Mouse (Mus musculus) midbrain, embryonic 14.5 days (tissue): Measurements from ENCODE around the gene Dab1. TPM values are rescaled to one million over a fixed set of nuclear protein-coding genes. Genes with fewer than 3 reads are reported as not detected.

Experiments used
- ATAC-seq: fragments of 200-750 bp; cut with Nextera tagmentation; 2 replicates; pipeline ENCODE4 v1.8.0; 2017; ENCODE audit warnings: moderate number of reproducible peaks, moderate library complexity; ENCODE audit not compliant: low FRiP score, low TSS enrichment
- DNase-seq: peaks from one replicate; pipeline ENCODE4 v3.0.0-alpha.2; 2015
- H3K27ac ChIP-seq: fragments of 300-500 bp; sonication (generic); replicated peaks from 2 replicates; pipeline ENCODE4 v1.5.1; 2014; ENCODE audit warnings: mild to moderate bottlenecking, low read depth, low read length, moderate library complexity
- H3K27me3 ChIP-seq: fragments of 300-500 bp; sonication (generic); 2 replicates; pipeline ENCODE4 v1.6.1; 2014; ENCODE audit warnings: low read length, control low read depth, mixed read lengths; ENCODE audit not compliant: control insufficient read depth, insufficient read depth
- H3K36me3 ChIP-seq: fragments of 300-500 bp; sonication (generic); 2 replicates; pipeline ENCODE4 v1.6.1; 2014; ENCODE audit warnings: low read length, control low read depth; ENCODE audit not compliant: control insufficient read depth, insufficient read depth
- H3K4me1 ChIP-seq: fragments of 300-500 bp; sonication (generic); 2 replicates; pipeline ENCODE4 v1.6.1; 2014; ENCODE audit warnings: mild to moderate bottlenecking, antibody characterized with exemption, low read length, control low read depth; ENCODE audit not compliant: control insufficient read depth, insufficient read depth
- H3K4me2 ChIP-seq: fragments of 300-500 bp; sonication (generic); 2 replicates; pipeline ENCODE4 v1.6.1; 2014; ENCODE audit warnings: mild to moderate bottlenecking, low read length, moderate library complexity
- H3K4me3 ChIP-seq: fragments of 300-500 bp; sonication (generic); replicated peaks from 2 replicates; pipeline ENCODE4 v1.5.1; 2014; ENCODE audit warnings: low read depth, low read length
- H3K9ac ChIP-seq: fragments of 300-500 bp; sonication (generic); replicated peaks from 2 replicates; pipeline ENCODE4 v1.6.1; 2014; ENCODE audit warnings: mild to moderate bottlenecking, low read length, moderate library complexity
- H3K9me3 ChIP-seq: fragments of 300-500 bp; sonication (generic); 2 replicates; pipeline ENCODE4 v1.6.1; 2016; ENCODE audit warnings: low read length, control low read depth, mixed read lengths; ENCODE audit not compliant: control insufficient read depth
- WGBS: fragments of 180-500 bp; shearing (Covaris S2); extraction: QIAGEN DNeasy Blood & Tissue Kit; methylation state at CpG from one replicate; pipeline ENCODE4 v1.1.7; 2014; 5-methylcytosine and 5-hydroxymethylcytosine counted together
- polyA plus RNA-seq: library from polyadenylated mRNA; unstranded; fragments of >200 nt; fragmentation: Nextera tagmentation; extraction: Ambion mirVana; gene quantifications from 2 replicates; pipeline ENCODE4 v1.2.1, GENCODE M21; 2014

Dab1 gene
- polyA plus RNA-seq, 1 experiment from 2014 or later = 146 TPM

- no peak for DNase-seq
- Histone ChIP-seq H3K9me3 (no peaks in the 10 kb centered on the region), H3K36me3 (no peaks in the 10 kb centered on the region), H3K4me3 (no peak overlapping the region), H3K27ac (no peak overlapping the region), H3K9ac (no peak overlapping the region), H3K4me2 (no peak overlapping the region), H3K4me1 (0 out of 2 replicates have a peak, but pooled peaks cover 6% of the 10 kb centered on the region), H3K27me3 (no peaks in the 10 kb centered on the region)
- WGBS = 62% methylated on average over 3 of the region's 3 CpGs
- ATAC-seq = no peak
Measured at GRCm38 (mm10) chr4:103922431-103922931, 303.3 kb downstream of the Dab1 start.

GRCm38 (mm10) chr4:103926682-103927081 is 307.5 kb downstream of the Dab1 start:
- Histone ChIP-seq H3K27ac (no peak overlapping the region), H3K4me3 (no peak overlapping the region), H3K4me1 (0 out of 2 replicates have a peak, but pooled peaks cover 11% of the 10 kb centered on the region), H3K9me3 (no peaks in the 10 kb centered on the region), H3K9ac (no peak overlapping the region), H3K36me3 (no peaks in the 10 kb centered on the region), H3K27me3 (no peaks in the 10 kb centered on the region), H3K4me2 (no peak overlapping the region)
- ATAC-seq (no peak), DNase-seq (no peak)
- 51% methylated on average over 5 of the region's 5 CpGs for WGBS

DNA sequence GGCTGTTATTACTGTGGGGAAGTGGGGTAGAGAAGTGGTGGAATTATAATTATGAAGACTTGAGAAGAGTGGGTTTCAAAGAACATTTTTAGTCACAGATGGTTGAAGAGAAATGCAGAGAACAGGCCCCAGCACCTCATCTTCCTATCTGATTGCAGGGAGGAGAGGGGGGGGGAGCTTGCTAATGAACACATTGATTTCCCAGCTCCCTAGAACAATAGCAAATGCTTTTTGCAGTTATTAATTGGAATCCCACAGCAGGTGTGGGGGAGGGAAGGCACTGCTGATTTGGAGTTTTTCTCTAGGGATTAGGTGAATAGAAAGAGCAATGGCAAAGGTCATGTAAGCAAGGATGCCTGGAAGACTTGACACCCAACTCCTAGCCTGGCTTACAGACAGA is 310.5 kb downstream of the Dab1 start:
- H3K4me1 ChIP-seq = 0 out of 2 replicates have a peak, but pooled peaks cover 14% of the 10 kb centered on the region
- no peaks in the 10 kb centered on the region for H3K36me3 ChIP-seq
- H3K27me3 ChIP-seq = no peaks in the 10 kb centered on the region
- ATAC-seq (no peak), DNase-seq (no peak)
- H3K27ac ChIP-seq = no peak overlapping the region
- no peak overlapping the region for H3K4me2 ChIP-seq
- H3K9ac ChIP-seq = no peak overlapping the region
- H3K4me3 ChIP-seq = no peak overlapping the region
- H3K9me3 ChIP-seq = no peaks in the 10 kb centered on the region

DNA sequence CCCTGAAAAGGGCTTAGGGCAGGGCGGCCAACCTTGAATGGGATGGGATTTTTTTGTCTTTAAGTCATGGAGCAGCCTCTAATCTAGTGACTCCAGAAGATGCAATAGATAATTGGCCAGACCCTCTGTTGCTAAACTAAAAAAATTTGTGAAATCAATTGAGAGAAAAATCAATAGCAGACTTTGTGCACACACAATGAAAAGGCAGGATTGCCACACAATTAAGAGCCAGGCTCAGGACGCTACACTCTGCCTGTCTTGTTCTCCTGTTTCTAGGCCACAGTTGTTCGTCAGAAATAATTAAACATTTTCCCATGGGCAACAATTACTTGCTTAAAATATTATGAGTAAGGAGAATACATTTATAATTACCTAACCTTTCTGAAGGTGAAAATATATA is 315.2 kb downstream of the Dab1 start:
- no peak overlapping the region for H3K4me2 ChIP-seq
- DNase-seq (no peak), ATAC-seq (no peak)

DNA sequence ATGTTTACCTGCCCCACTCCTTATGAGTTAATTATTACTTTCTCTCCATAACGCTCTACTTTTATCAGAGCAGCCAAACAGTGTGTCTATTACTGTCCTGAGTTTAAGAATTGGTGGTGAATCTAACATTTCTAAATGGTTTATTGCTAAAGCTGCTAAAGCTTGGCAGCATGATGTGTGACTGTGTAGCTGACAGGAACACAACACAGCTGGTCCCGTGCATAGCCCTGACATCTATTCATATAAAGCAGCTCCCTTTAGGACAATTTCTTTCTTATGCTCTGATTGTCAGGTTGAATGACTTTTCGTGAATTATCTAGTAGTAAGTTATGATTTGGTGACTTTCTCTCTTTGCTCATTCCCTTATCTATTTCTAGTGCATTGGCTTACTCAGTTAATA is 329.1 kb downstream of the Dab1 start:
- ATAC-seq (no peak), DNase-seq (no peak)
- H3K4me1 ChIP-seq = peaks cover 6% of the 10 kb centered on the region; the same call in 1 of the 2 replicates
- no peaks in the 10 kb centered on the region for H3K27me3 ChIP-seq
- WGBS = 76% methylated on average over 3 of the region's 3 CpGs
- H3K9ac ChIP-seq = no peak overlapping the region
- no peaks in the 10 kb centered on the region for H3K9me3 ChIP-seq
- no peak overlapping the region for H3K4me3 ChIP-seq
- H3K4me2 ChIP-seq = no peak overlapping the region
- no peak overlapping the region for H3K27ac ChIP-seq
- no peaks in the 10 kb centered on the region for H3K36me3 ChIP-seq

More for the DNA sequence above, 315.2 kb downstream of the Dab1 start:
- Histone ChIP-seq H3K4me1 (0 out of 2 replicates have a peak, but pooled peaks cover 5% of the 10 kb centered on the region), H3K27ac (no peak overlapping the region), H3K27me3 (no peaks in the 10 kb centered on the region), H3K9ac (no peak overlapping the region), H3K9me3 (no peaks in the 10 kb centered on the region), H3K4me3 (no peak overlapping the region), H3K36me3 (no peaks in the 10 kb centered on the region)
- 63% methylated on average over 3 of the region's 3 CpGs for WGBS

GRCm38 (mm10) chr4:103953652-103954220 is 334.6 kb downstream of the Dab1 start:
- Histone ChIP-seq H3K36me3 (no peaks in the 10 kb centered on the region), H3K4me3 (no peak overlapping the region), H3K4me1 (0 out of 2 replicates have a peak, but pooled peaks cover 7% of the 10 kb centered on the region), H3K9me3 (no peaks in the 10 kb centered on the region), H3K4me2 (peak overlapping the region; percentile 25), H3K9ac (0 out of 2 replicates have a peak overlapping the region, but pooled peaks have one; percentile 18), H3K27me3 (no peaks in the 10 kb centered on the region), H3K27ac (peak overlapping the region; percentile 32; the same call in 1 of the 2 replicates)
- WGBS = 16% methylated on average over 9 of the region's 9 CpGs
- ATAC-seq (no peak), DNase-seq (peak; percentile 79)

- peak; percentile 26 for DNase-seq
- no peaks in the 10 kb centered on the region for H3K27me3 ChIP-seq
- H3K4me1 ChIP-seq = peaks cover 7% of the 10 kb centered on the region; the same call in 1 of the 2 replicates
- H3K9ac ChIP-seq = no peak overlapping the region
- no peaks in the 10 kb centered on the region for H3K9me3 ChIP-seq
- WGBS = 46% methylated on average over 7 of the region's 7 CpGs
- no peak for ATAC-seq
- no peak overlapping the region for H3K4me3 ChIP-seq
- H3K27ac ChIP-seq = 0 out of 2 replicates have a peak overlapping the region, but pooled peaks have one; percentile 8
- H3K36me3 ChIP-seq = no peaks in the 10 kb centered on the region
- H3K4me2 ChIP-seq = no peak overlapping the region
Measured at GRCm38 (mm10) chr4:103961134-103962049, 342.2 kb downstream of the Dab1 start.

DNA sequence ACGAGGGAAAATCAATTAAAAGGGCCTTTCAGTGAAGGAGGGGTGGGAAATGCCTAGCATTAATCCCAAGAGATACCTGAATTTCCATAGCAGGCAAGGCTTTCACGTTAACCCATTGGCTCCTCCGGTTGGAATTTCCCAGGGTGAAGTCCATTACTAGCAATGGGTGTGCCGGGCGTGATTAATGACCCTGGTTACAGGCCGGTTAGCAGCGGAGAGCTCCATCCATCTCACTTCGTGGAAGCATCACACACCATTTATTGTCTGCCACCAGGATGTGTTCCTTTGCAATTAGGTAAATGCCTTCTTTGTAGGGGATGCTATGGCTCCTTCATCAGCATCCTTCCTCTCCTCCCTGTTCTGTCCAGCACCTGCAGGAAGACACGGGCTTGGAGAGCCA is 350.7 kb downstream of the Dab1 start:
- Histone ChIP-seq H3K27me3 (no peaks in the 10 kb centered on the region), H3K27ac (no peak overlapping the region), H3K4me2 (no peak overlapping the region), H3K4me3 (no peak overlapping the region), H3K36me3 (no peaks in the 10 kb centered on the region), H3K4me1 (no peaks in the 10 kb centered on the region), H3K9me3 (no peaks in the 10 kb centered on the region), H3K9ac (no peak overlapping the region)
- DNase-seq (no peak), ATAC-seq (no peak)
- 83% methylated on average over 9 of the region's 9 CpGs for WGBS
